Mouse (Mus musculus) heart, postnatal 0 days (tissue): Measurements from ENCODE around the gene Ptprcap.

Experiments used
- CTCF ChIP-seq: IDR thresholded peaks from 2 replicates; pipeline ENCODE4 v1.5.1; 2016; ENCODE audit warnings: antibody characterized with exemption, control low read depth, low read depth
- EP300 ChIP-seq: IDR thresholded peaks from 2 replicates; pipeline ENCODE4 v1.6.1; 2016; ENCODE audit warnings: antibody characterized with exemption, low read depth

- TF ChIP-seq EP300, result no peak
- TF ChIP-seq CTCF, result no peak
Measured at GRCm38 (mm10) chr19:4119716-4120487, 33.5 kb upstream of the Ptprcap start.
